Mouse (Mus musculus) right cerebral cortex, postnatal 25 days (tissue): Measurements from ENCODE around the gene Ppp1r14a.

Experiments used
- DNase-seq: peaks from one replicate; pipeline ENCODE4 v3.0.0; 2022

Gene Ppp1r14a

GRCm38 (mm10) chr7:29335841-29336671, 46.9 kb downstream of the Ppp1r14a start:
- DNase-seq, result no peak

GRCm38 (mm10) chr7:29336795-29337319, 47.7 kb downstream of the Ppp1r14a start:
- no peak for DNase-seq

GRCm38 (mm10) chr7:29337766-29338165, 48.7 kb downstream of the Ppp1r14a start:
- no peak for DNase-seq

- no peak for DNase-seq
Measured at GRCm38 (mm10) chr7:29338351-29338919, 49.3 kb downstream of the Ppp1r14a start.

- no peak for DNase-seq
Measured at GRCm38 (mm10) chr7:29338984-29339679, 50.0 kb downstream of the Ppp1r14a start.

- no peak for DNase-seq
Measured at GRCm38 (mm10) chr7:29340247-29340646, 51.1 kb downstream of the Ppp1r14a start.

GRCm38 (mm10) chr7:29340838-29341237, 51.7 kb downstream of the Ppp1r14a start:
- DNase-seq, result no peak

GRCm38 (mm10) chr7:29341722-29342121, 52.6 kb downstream of the Ppp1r14a start:
- no peak for DNase-seq

- no peak for DNase-seq
Measured at GRCm38 (mm10) chr7:29342489-29343092, 53.5 kb downstream of the Ppp1r14a start.
